Mouse (Mus musculus) liver, embryonic 11.5 days (tissue): ENCODE results near the gene Fam207a. TPM values are rescaled to one million over a fixed set of nuclear protein-coding genes. Genes with fewer than 3 reads are reported as not detected.

Experiments
- ATAC-seq: fragments of 200-750 bp; cut with Nextera tagmentation; replicated peaks from 2 replicates; pipeline ENCODE4 v1.8.0; 2017; ENCODE audit warnings: moderate number of reproducible peaks, mild to moderate bottlenecking, moderate TSS enrichment, moderate library complexity; ENCODE audit not compliant: low FRiP score
- DNase-seq: peaks from one replicate; pipeline ENCODE4 v3.0.0-alpha.2; 2017; ENCODE audit warnings: low spot score
- H3K27ac ChIP-seq: fragments of 300-500 bp; sonication (generic); 2 replicates; pipeline ENCODE4 v1.5.1; 2014; ENCODE audit warnings: mild to moderate bottlenecking, low read depth, low read length, control low read depth
- H3K27me3 ChIP-seq: fragments of 300-500 bp; sonication (generic); replicated peaks from 2 replicates; pipeline ENCODE4 v1.6.1; 2014; ENCODE audit warnings: low read length, mixed read lengths; ENCODE audit not compliant: control insufficient read depth, insufficient read depth
- H3K36me3 ChIP-seq: fragments of 300-500 bp; sonication (generic); 2 replicates; pipeline ENCODE4 v1.6.1; 2014; ENCODE audit warnings: mild to moderate bottlenecking, low read length, moderate library complexity, mixed read lengths; ENCODE audit not compliant: control insufficient read depth, insufficient read depth
- H3K4me1 ChIP-seq: fragments of 300-500 bp; sonication (generic); replicated peaks from 2 replicates; pipeline ENCODE4 v1.6.1; 2014; ENCODE audit warnings: low read length, mixed read lengths; ENCODE audit not compliant: control insufficient read depth, insufficient read depth
- H3K4me2 ChIP-seq: fragments of 300-500 bp; sonication (generic); 2 replicates; pipeline ENCODE4 v1.6.1; 2014; ENCODE audit warnings: mild to moderate bottlenecking, control low read depth, moderate library complexity
- H3K4me3 ChIP-seq: fragments of 300-500 bp; sonication (generic); 2 replicates; pipeline ENCODE4 v1.5.1; 2014; ENCODE audit warnings: low read depth, low read length, control low read depth
- H3K9ac ChIP-seq: fragments of 300-500 bp; sonication (generic); 2 replicates; pipeline ENCODE4 v1.6.1; 2014; ENCODE audit warnings: low read depth, low read length, control low read depth
- H3K9me3 ChIP-seq: fragments of 300-500 bp; sonication (generic); 2 replicates; pipeline ENCODE4 v1.6.1; 2016; ENCODE audit warnings: low read length, inconsistent platforms, mixed read lengths; ENCODE audit not compliant: control insufficient read depth
- WGBS: fragments of 180-500 bp; shearing (Covaris S2); extraction: QIAGEN DNeasy Blood & Tissue Kit; methylation state at CpG from one replicate; pipeline ENCODE4 v1.1.7; 2014; 5-methylcytosine and 5-hydroxymethylcytosine counted together
- polyA plus RNA-seq: library from polyadenylated mRNA; unstranded; fragments of >200 nt; fragmentation: Nextera tagmentation; extraction: Ambion mirVana; gene quantifications from 2 replicates; pipeline ENCODE4 v1.2.1, GENCODE M21; 2014

The Fam207a gene
- polyA plus RNA-seq, 1 experiment from 2014 or later, result 47.4 TPM

DNA sequence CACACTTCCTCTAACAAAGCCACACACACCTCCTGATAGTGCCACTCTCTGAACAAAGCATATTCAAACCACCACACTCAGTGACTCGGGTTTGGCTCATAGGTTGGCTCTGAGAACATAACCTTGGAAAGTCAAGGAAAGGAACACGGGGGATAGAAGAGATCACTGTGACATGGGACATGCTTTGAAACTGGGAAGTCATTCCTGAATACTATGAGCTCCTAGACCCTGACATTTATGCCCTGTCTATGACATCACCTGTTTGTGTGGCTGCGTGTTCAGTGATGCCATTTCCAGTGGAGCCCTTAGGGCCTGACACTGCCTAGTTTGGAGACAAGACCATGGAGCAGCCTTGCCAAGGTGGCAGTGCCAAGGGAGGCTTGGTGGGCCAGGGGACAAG, 57.9 kb downstream of the Fam207a start:
- DNase-seq, result no peak
- Histone ChIP-seq H3K4me2 (no peak overlapping the region), H3K36me3 (no peaks in the 10 kb centered on the region), H3K4me3 (no peak overlapping the region), H3K27ac (no peak overlapping the region), H3K4me1 (no peaks in the 10 kb centered on the region), H3K27me3 (no peaks in the 10 kb centered on the region), H3K9me3 (no peaks in the 10 kb centered on the region), H3K9ac (no peak overlapping the region)
- WGBS, result 78% methylated on average over 3 of the region's 3 CpGs
- no peak for ATAC-seq

DNA sequence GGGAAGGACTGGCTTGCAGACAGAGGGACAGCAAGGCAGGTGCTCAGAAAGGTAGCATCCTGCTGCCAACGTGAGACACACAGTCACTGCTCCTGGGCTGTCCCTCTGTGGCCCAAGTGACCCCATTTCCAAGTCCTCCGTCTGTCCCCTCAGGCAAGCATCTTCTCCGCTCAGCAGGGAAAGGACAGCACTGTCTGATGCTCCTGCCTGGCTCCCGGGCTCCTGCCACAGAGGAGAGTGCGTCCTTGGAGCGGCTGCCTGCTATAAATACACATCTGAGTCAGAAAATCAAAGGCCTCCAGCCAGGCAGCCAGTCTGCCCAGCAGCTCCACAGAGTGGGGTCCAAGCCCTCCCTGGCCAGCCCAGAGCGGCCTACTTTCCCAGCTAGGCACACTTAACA, 59.1 kb downstream of the Fam207a start:
- no peak for DNase-seq
- no peak for ATAC-seq
- 72% methylated on average over 7 of the region's 7 CpGs for WGBS
- no peak overlapping the region for H3K9ac ChIP-seq
- no peak overlapping the region for H3K27ac ChIP-seq
- no peaks in the 10 kb centered on the region for H3K27me3 ChIP-seq
- H3K36me3 ChIP-seq, result no peaks in the 10 kb centered on the region
- no peak overlapping the region for H3K4me2 ChIP-seq
- no peaks in the 10 kb centered on the region for H3K9me3 ChIP-seq
- no peak overlapping the region for H3K4me3 ChIP-seq
- no peaks in the 10 kb centered on the region for H3K4me1 ChIP-seq

DNA sequence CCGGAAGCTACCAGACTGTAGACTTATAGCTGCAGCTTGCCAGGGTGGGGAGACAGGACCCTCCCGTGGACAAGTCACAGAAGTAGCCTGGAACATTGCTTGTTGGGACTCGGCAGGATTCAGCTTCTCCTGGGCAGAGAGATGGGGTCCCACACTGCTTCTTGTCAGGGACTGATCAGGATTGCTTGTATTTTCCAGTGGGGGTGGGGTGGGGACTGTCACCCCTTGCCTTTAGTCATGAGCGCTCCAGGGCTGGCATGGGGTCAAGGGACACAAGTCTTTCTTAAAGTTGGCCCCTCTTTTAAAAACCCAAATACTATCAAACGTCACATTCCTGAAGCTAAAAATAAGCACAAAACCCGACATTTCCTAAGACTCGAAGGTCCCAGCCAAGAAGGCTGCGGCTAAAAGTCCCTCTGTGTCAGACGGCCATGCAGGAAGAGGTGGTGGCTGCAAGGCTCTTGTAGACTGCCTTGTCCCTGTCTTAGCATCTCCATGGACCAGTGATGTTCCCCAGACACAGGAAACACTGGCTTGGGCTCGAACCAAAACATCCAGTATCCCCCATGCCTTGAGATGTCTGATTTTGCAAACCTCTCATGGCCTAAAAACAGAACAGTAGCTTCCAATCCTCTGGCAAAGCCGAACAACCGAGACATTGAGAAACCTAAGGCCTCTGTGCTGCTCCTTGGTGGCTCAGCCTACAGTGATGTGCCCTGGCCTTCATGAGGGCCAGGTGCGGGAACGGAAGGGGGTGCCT, 60.2 kb downstream of the Fam207a start:
- Histone ChIP-seq H3K9ac (no peak overlapping the region), H3K4me2 (no peak overlapping the region), H3K9me3 (no peaks in the 10 kb centered on the region), H3K27ac (no peak overlapping the region), H3K4me1 (peaks cover 3% of the 10 kb centered on the region; the same call in 1 of the 2 replicates), H3K27me3 (no peaks in the 10 kb centered on the region), H3K4me3 (no peak overlapping the region), H3K36me3 (no peaks in the 10 kb centered on the region)
- 72% methylated on average over 14 of the region's 14 CpGs for WGBS
- no peak for DNase-seq
- no peak for ATAC-seq

DNA sequence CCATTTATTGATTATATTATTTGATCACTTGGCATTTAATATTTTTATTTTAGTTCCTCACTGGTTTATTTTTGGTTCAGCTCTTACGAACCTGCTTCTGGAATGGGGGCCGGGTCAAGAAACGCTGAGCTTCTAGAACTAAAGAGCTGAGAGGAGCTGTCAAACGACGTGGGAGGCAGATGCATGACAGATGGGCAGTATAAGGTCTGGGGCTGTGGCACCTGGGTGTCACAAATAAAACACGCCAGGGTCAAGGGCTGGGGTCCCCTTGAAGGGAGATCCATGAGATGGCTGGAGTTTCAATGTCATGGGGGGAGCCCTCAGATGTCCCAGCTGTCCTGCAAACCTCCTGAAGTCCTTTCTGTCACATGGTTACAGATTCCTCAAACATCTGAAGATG, 60.8 kb downstream of the Fam207a start:
- H3K4me2 ChIP-seq, result no peak overlapping the region
- no peak for DNase-seq
- H3K36me3 ChIP-seq, result no peaks in the 10 kb centered on the region
- 75% methylated on average over 6 of the region's 6 CpGs for WGBS
- no peak for ATAC-seq
- H3K9me3 ChIP-seq, result no peaks in the 10 kb centered on the region
- no peaks in the 10 kb centered on the region for H3K27me3 ChIP-seq
- H3K4me3 ChIP-seq, result no peak overlapping the region
- no peak overlapping the region for H3K27ac ChIP-seq
- peaks cover 6% of the 10 kb centered on the region; the same call in 1 of the 2 replicates for H3K4me1 ChIP-seq
- H3K9ac ChIP-seq, result no peak overlapping the region

DNA sequence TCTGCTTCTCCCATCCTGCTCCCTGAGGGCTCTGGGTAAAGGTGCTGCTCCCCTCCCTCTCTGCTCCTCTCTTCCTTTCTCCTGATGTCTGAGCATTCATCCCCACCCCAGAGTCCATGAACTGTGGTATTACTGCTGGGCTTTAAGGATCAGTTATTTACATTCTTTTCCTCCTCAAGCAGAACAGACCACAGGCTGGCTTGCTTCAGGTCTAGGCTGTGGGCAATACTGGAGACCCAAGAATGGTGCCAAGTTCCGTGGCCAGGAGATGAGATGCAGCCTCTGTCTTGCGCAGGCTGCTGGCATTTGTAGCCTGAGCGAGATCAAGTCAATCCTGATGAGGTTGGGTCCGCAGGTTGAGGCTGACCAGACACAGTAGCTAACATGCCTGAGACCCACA, 63.8 kb downstream of the Fam207a start:
- Histone ChIP-seq H3K4me3 (no peak overlapping the region), H3K4me1 (peaks cover 18% of the 10 kb centered on the region), H3K27ac (no peak overlapping the region), H3K9ac (no peak overlapping the region), H3K27me3 (0 out of 2 replicates have a peak, but pooled peaks cover 5% of the 10 kb centered on the region), H3K36me3 (no peaks in the 10 kb centered on the region), H3K9me3 (no peaks in the 10 kb centered on the region), H3K4me2 (no peak overlapping the region)
- ATAC-seq (no peak), DNase-seq (no peak)
- WGBS, result 85% methylated on average over 4 of the region's 4 CpGs

DNA sequence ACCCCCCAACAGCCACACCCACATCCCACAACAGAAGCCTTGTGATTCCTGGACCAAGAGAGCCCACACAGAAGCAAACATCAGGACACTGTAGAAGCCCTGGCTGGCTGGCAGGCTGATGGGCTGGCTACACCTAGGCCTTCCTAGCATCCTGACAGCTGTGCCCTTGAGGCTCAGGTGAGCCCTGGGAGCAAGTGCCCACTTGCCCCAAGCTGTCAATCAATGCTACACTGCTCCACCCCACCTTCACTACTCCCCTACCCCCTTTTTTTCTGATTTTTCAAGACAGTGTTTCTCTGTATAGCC, 65.5 kb downstream of the Fam207a start:
- Histone ChIP-seq H3K9me3 (no peaks in the 10 kb centered on the region; the same call in 1 of the 2 replicates), H3K4me3 (no peak overlapping the region), H3K4me1 (peaks cover 18% of the 10 kb centered on the region), H3K9ac (no peak overlapping the region), H3K36me3 (no peaks in the 10 kb centered on the region), H3K27me3 (0 out of 2 replicates have a peak, but pooled peaks cover 5% of the 10 kb centered on the region), H3K27ac (no peak overlapping the region; the same call in 1 of the 2 replicates), H3K4me2 (peak overlapping the region; percentile 46; the same call in 1 of the 2 replicates)
- no peak for DNase-seq
- ATAC-seq, result no peak

DNA sequence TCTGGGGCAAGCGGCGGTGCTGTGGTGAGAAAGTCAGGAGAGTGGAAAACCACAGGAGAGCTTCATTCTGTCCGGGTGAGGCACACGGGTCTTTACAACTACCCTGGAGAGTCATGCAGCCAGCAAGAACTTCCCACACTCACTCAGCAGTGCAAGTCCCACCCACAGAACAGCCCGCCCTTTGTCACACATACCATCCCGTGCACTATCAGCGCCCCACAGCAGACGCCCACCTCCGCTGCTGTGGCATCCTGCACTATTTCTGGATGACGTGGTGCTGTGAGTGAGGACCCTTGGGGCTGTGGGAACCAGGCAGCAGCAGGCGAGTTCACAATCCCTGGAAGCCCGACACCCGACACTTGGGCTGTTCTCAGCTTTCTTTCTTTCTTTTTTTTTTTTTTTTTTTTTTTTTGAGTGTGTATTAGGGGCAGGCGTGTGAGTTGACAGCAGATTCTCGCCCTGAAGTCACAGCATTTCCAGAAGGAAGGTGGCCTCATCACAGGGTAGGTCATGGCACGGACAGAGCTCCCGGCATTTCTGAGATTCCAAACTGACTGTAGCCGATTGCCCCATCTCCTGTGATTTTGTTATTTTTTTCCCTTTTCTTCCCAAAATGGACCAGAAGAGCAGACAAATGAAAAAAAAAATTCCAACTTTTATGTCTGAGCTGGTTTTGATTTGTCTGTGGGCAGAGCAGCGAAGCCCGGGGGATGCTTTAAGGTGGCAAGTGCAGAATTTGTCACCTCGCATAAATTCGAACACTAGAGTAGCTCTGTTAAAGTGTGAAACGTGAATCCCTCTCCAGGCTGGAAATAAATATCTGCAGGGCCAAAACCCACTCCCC, 66.0 kb downstream of the Fam207a start:
- Histone ChIP-seq H3K4me1 (peaks cover 18% of the 10 kb centered on the region), H3K27me3 (0 out of 2 replicates have a peak, but pooled peaks cover 5% of the 10 kb centered on the region), H3K27ac (no peak overlapping the region; the same call in 1 of the 2 replicates), H3K4me2 (peak overlapping the region; percentile 46), H3K4me3 (no peak overlapping the region), H3K9ac (no peak overlapping the region), H3K9me3 (no peaks in the 10 kb centered on the region; the same call in 1 of the 2 replicates), H3K36me3 (no peaks in the 10 kb centered on the region)
- DNase-seq, result no peak
- peak; percentile 65 for ATAC-seq
- WGBS, result 28% methylated on average over 23 of the region's 23 CpGs

DNA sequence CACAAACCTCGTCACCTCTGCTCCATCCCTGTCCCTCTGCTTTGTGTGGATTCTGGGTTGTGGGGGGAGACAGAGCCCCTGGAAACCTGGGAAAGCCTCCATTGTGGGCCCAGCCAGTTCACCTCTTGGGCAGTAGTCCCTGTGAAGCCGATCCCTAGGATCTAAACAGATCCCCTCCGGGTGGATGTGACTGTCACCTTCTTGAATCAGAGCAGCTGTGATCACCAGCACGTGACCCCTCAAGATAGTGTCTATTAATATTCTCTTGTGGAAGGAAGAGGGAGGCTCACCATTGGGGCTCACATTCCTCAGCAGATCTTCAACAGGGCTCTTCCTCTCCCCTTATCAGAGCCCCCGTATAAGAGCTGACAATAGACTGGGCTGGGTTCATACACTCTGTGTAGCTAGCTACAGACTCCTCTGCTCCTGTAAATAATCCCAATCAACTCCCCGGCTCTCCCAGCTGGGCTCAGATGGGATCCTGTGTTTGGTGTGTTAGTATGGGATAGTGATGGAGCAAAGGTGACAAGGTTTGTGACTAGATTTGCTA, 66.8 kb downstream of the Fam207a start:
- Histone ChIP-seq H3K9ac (no peak overlapping the region), H3K36me3 (no peaks in the 10 kb centered on the region), H3K27me3 (0 out of 2 replicates have a peak, but pooled peaks cover 5% of the 10 kb centered on the region), H3K9me3 (no peaks in the 10 kb centered on the region; the same call in 1 of the 2 replicates), H3K27ac (no peak overlapping the region), H3K4me2 (peak overlapping the region; percentile 46), H3K4me1 (peaks cover 18% of the 10 kb centered on the region), H3K4me3 (no peak overlapping the region)
- no peak for DNase-seq
- peak; percentile 70; the same call in 1 of the 2 replicates for ATAC-seq
- WGBS, result 46% methylated on average over 6 of the region's 6 CpGs
